Mouse (Mus musculus) hindbrain, postnatal 0 days (tissue): ENCODE measurements around the gene Surf2. TPM values are rescaled to one million over a fixed set of nuclear protein-coding genes. Genes with fewer than 3 reads are reported as not detected.

ENCODE experiments used
- ATAC-seq: fragments of 200-750 bp; cut with Nextera tagmentation; 2 replicates; pipeline ENCODE4 v1.8.0; 2017; ENCODE audit warnings: mild to moderate bottlenecking, moderate TSS enrichment, moderate library complexity
- DNase-seq: peaks from one replicate; pipeline ENCODE4 v3.0.0-alpha.2; 2015; ENCODE audit warnings: low spot score
- H3K27ac ChIP-seq: fragments of 300-500 bp; sonication (generic); 2 replicates; pipeline ENCODE4 v1.5.1; 2014; ENCODE audit warnings: mild to moderate bottlenecking
- H3K27me3 ChIP-seq: fragments of 300-500 bp; sonication (generic); 2 replicates; pipeline ENCODE4 v1.6.1; 2014; ENCODE audit warnings: low read length, mixed read lengths; ENCODE audit not compliant: insufficient read depth
- H3K36me3 ChIP-seq: fragments of 300-500 bp; sonication (generic); 2 replicates; pipeline ENCODE4 v1.6.1; 2014; ENCODE audit warnings: low read length, mixed read lengths; ENCODE audit not compliant: insufficient read depth
- H3K4me1 ChIP-seq: fragments of 300-500 bp; sonication (generic); 2 replicates; pipeline ENCODE4 v1.6.1; 2014; ENCODE audit warnings: antibody characterized with exemption, low read length, mixed read lengths; ENCODE audit not compliant: insufficient read depth
- H3K4me2 ChIP-seq: fragments of 300-500 bp; sonication (generic); 2 replicates; pipeline ENCODE4 v1.6.1; 2014; ENCODE audit warnings: low read depth, mild to moderate bottlenecking, low read length, moderate library complexity, mixed read lengths
- H3K4me3 ChIP-seq: fragments of 300-500 bp; sonication (generic); 2 replicates; pipeline ENCODE4 v1.5.1; 2014; ENCODE audit warnings: low read length
- H3K9ac ChIP-seq: fragments of 300-500 bp; sonication (generic); replicated peaks from 2 replicates; pipeline ENCODE4 v1.6.1; 2014; ENCODE audit warnings: mild to moderate bottlenecking, low read length, moderate library complexity, mixed read lengths
- H3K9me3 ChIP-seq: fragments of 300-500 bp; sonication (generic); 2 replicates; pipeline ENCODE4 v1.6.1; 2016; ENCODE audit warnings: low read length, mixed read lengths
- CTCF ChIP-seq: IDR thresholded peaks from 2 replicates; pipeline ENCODE4 v1.5.1; 2016; ENCODE audit warnings: antibody characterized with exemption, control low read depth, low read depth
- whole genome bisulfite sequencing: fragments of 180-500 bp; shearing (Covaris S2); extraction: QIAGEN DNeasy Blood & Tissue Kit; methylation state at CpG from one replicate; pipeline ENCODE4 v1.1.7; 2014; 5-methylcytosine and 5-hydroxymethylcytosine counted together
- polyA plus RNA-seq: library from polyadenylated mRNA; unstranded; fragments of >200 nt; fragmentation: Nextera tagmentation; extraction: Ambion mirVana; gene quantifications from 2 replicates; pipeline ENCODE4 v1.2.1, GENCODE M21; 2015
- total RNA-seq: library from RNA; depleted of rRNA; stranded (reverse); fragments of >200 nt; gene quantifications from 2 replicates; pipeline ENCODE4 v1.2.3, GENCODE M21; 2014

Gene Surf2
- total and polyA plus RNA-seq, 2 experiments from 2014 or later: 24.4 to 54.6 TPM

DNA sequence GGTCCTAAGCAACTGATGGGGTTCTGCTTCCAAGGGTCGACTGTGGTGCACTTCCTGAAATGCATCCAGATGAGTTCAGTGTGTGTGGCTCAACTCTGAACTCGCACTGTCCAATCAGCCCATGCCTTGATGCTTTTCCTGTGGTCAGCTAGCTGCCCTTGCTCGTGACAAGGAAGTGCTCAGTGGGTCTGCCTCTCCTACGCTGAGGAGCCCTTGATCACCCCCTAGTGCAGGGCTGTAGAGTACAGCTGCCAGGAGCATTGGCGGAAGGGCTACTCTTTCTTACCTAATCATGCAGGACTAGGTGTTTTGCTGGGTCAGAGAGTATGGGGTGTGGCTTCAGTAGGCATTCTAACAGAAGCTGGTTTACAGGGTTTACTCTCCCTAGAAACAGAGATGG lies 25.4 kb downstream of the Surf2 start:
- H3K9me3 ChIP-seq: no peaks in the 10 kb centered on the region
- no peak overlapping the region for H3K27ac ChIP-seq
- H3K4me1 ChIP-seq: no peaks in the 10 kb centered on the region
- DNase-seq: no peak
- H3K36me3 ChIP-seq: no peaks in the 10 kb centered on the region
- H3K4me3 ChIP-seq: no peak overlapping the region
- no peak for ATAC-seq
- no peak overlapping the region for H3K4me2 ChIP-seq
- no peaks in the 10 kb centered on the region for H3K27me3 ChIP-seq
- no peak overlapping the region for H3K9ac ChIP-seq
- no peak for TF ChIP-seq CTCF
- WGBS: 47% methylated on average over 5 of the region's 5 CpGs

DNA sequence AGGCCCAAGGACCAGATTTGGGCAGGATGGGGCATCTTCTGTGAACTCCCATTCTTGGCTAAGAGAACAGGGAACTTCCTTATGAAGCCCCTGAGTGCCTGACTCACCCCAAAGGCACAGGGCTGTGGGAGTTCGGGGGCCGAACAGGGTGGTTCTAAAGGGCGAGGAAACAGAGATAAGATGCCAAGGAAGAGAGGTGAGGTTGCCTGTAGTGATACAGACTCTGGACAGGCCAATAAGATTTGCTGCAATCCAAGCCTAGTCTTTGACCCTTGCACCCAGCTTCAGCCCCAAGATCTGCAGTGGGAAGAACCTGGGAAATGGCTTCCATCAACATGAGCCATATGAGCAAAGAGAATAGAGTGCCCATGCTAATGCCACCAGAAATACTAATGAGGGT lies 27.1 kb downstream of the Surf2 start:
- no peaks in the 10 kb centered on the region for H3K36me3 ChIP-seq
- ATAC-seq (no peak), DNase-seq (no peak)
- no peak overlapping the region for H3K27ac ChIP-seq
- no peaks in the 10 kb centered on the region for H3K27me3 ChIP-seq
- no peak overlapping the region for H3K4me2 ChIP-seq
- H3K4me1 ChIP-seq: no peaks in the 10 kb centered on the region
- WGBS: 88% methylated on average over 3 of the region's 3 CpGs
- no peak for TF ChIP-seq CTCF
- H3K4me3 ChIP-seq: no peak overlapping the region
- H3K9ac ChIP-seq: no peak overlapping the region
- H3K9me3 ChIP-seq: no peaks in the 10 kb centered on the region

DNA sequence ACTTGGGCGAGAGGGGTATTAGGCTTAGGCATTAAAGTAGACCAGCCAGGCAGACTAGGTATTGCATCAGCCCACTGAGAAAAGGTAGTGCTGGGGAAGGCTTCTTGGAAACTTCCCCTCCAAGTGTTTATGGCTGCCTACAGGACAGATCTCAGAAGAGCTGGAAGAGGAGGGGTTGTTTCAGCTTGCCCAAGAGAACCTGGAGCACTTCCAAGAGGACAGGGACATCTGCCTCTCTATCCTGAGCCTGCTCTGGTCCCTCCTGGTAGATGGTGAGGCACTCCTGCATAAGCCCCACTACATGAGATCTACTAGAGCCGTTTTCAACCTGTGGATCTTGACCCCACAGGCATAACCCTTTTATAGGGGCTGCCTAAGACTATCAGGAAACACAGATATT lies 34.2 kb downstream of the Surf2 start:
- ATAC-seq: no peak
- H3K4me2 ChIP-seq: no peak overlapping the region
- 92% methylated on average over 2 of the region's 2 CpGs for WGBS
- no peaks in the 10 kb centered on the region for H3K9me3 ChIP-seq
- H3K27ac ChIP-seq: no peak overlapping the region
- no peaks in the 10 kb centered on the region for H3K4me1 ChIP-seq
- DNase-seq: no peak
- TF ChIP-seq CTCF: no peak
- no peaks in the 10 kb centered on the region for H3K27me3 ChIP-seq
- no peak overlapping the region for H3K4me3 ChIP-seq
- peaks cover 23% of the 10 kb centered on the region; the same call in 1 of the 2 replicates for H3K36me3 ChIP-seq
- no peak overlapping the region for H3K9ac ChIP-seq

DNA sequence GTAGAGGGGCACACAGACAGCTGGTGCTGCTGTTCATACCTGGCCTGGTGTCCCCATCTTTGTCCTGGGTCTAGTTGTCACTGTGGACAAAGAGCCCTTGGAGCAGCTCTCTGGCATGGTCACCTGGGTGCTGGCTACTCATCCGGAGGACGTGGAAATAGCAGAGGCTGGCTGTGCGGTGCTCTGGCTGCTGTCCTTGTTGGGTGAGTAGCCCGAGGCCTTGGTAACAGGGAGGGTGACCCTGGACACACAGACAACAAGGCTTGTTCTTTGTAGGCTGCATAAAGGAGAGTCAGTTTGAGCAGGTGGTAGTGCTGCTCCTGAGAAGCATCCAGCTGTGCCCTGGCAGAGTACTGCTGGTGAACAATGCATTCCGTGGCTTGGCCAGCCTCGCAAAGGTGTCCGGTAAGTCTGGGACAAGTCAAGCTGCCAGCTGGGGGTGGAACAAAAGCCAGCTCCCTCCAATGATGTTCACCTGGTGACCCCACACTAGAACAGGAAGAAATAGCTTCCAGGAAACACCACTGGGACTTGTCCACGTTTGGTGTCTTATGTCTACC lies 35.3 kb downstream of the Surf2 start:
- H3K4me1 ChIP-seq: no peaks in the 10 kb centered on the region
- H3K27me3 ChIP-seq: no peaks in the 10 kb centered on the region
- DNase-seq (no peak), ATAC-seq (no peak)
- H3K9ac ChIP-seq: no peak overlapping the region
- no peaks in the 10 kb centered on the region for H3K9me3 ChIP-seq
- peaks cover 34% of the 10 kb centered on the region; the same call in 1 of the 2 replicates for H3K36me3 ChIP-seq
- H3K4me3 ChIP-seq: no peak overlapping the region
- TF ChIP-seq CTCF: no peak
- WGBS: 79% methylated on average over 8 of the region's 8 CpGs
- H3K27ac ChIP-seq: no peak overlapping the region
- no peak overlapping the region for H3K4me2 ChIP-seq

DNA sequence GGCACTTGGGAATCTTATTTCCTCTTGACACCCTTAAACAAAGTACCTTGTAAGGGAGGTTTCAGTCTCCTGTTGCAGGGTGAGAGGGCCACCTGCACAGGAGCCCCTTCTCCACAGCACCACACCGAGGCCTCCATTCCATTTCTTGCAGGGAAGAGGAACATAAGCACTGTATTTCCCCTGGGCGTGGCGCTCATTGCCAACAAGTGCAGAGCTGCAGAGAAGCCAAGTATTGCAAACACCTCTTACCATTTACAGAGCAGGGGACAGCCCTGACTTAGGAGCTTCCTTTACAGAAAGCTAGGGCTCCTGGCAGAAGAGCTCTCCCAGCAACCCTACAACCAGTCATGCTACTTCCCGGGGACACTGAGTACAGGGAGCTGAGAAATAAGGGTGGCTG lies 36.0 kb downstream of the Surf2 start:
- Histone ChIP-seq H3K4me2 (no peak overlapping the region), H3K36me3 (peaks cover 41% of the 10 kb centered on the region), H3K4me3 (no peak overlapping the region), H3K9ac (no peak overlapping the region), H3K27me3 (no peaks in the 10 kb centered on the region), H3K4me1 (no peaks in the 10 kb centered on the region), H3K9me3 (no peaks in the 10 kb centered on the region), H3K27ac (no peak overlapping the region)
- WGBS: 94% methylated on average over 4 of the region's 4 CpGs
- no peak for TF ChIP-seq CTCF
- ATAC-seq (no peak), DNase-seq (no peak)

DNA sequence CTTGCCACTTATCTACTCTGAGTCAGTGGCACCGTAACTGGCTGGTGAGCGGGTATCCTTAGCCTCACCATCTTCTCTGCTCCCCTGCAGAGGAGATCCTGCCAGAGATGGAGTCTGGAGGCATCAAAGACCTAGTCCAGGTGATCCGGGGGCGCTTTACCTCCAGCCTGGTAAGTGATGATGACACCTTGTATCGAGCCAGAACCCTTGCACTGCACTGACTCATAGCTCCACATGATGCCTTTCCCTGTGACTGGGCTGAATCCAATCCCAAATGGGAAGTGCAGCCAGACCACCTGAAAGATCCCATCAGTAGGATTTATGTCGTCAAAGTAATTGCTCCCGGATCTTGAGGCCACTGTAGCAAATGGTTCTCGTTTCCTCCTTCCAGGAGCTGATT lies 36.7 kb downstream of the Surf2 start:
- Histone ChIP-seq H3K27me3 (no peaks in the 10 kb centered on the region), H3K9ac (no peak overlapping the region), H3K36me3 (peaks cover 48% of the 10 kb centered on the region), H3K4me1 (no peaks in the 10 kb centered on the region), H3K4me3 (no peak overlapping the region), H3K9me3 (no peaks in the 10 kb centered on the region), H3K27ac (no peak overlapping the region), H3K4me2 (no peak overlapping the region)
- ATAC-seq: no peak
- 91% methylated on average over 8 of the region's 8 CpGs for WGBS
- DNase-seq: no peak
- TF ChIP-seq CTCF: no peak

DNA sequence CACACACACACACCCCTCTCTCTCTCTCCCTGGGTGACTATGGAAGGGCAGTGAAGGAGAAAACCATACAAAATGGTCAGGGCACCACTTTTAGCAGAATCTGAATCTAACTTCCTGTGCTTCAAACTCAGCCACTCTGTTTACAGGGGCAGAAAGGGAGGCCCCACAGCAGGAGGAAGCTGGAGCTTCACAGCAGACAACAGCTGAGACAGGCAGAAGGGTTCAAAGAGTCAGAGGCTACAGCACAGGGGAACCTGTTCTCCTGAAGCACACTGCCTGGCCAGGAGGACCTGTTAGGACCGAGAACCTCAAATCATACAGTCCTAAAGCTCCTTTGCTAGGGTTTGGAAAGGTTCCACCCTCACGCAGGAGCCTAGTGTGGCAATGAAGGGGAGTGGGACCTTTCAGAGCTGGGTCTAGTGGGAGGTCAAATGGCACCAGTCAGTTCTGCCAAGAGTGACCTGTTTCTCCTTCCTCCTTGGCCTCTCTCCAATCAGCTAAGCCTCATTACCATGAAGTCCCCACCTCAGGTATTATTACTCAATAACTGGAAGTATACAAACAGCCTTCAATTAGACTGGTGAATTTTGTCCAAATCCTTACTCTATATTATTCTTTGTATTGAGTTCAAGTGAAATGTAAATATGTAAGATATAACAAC lies 38.7 kb downstream of the Surf2 start:
- no peaks in the 10 kb centered on the region for H3K27me3 ChIP-seq
- H3K9me3 ChIP-seq: no peaks in the 10 kb centered on the region
- H3K9ac ChIP-seq: no peak overlapping the region
- H3K4me2 ChIP-seq: no peak overlapping the region
- DNase-seq (no peak), ATAC-seq (no peak)
- peaks cover 53% of the 10 kb centered on the region for H3K36me3 ChIP-seq
- TF ChIP-seq CTCF: no peak
- no peak overlapping the region for H3K4me3 ChIP-seq
- no peaks in the 10 kb centered on the region for H3K4me1 ChIP-seq
- no peak overlapping the region for H3K27ac ChIP-seq
- 100% methylated on average over 2 of the region's 2 CpGs for WGBS
